Mouse (Mus musculus) urinary bladder, postnatal 14 days (tissue): ENCODE data around the gene Gm49369.
A peak's percentile ranks its signal among the peaks of the same experiment; 100 is the strongest.
"Not testable (repeated sequence)": the region's sequence is repeated elsewhere in the genome, so short reads cannot be mapped to it uniquely, and the experiment has no call there.

Experiments
- DNase-seq: peaks from one replicate; pipeline ENCODE4 v3.0.0; 2021; ENCODE audit warnings: low spot score

The Gm49369 gene

DNA sequence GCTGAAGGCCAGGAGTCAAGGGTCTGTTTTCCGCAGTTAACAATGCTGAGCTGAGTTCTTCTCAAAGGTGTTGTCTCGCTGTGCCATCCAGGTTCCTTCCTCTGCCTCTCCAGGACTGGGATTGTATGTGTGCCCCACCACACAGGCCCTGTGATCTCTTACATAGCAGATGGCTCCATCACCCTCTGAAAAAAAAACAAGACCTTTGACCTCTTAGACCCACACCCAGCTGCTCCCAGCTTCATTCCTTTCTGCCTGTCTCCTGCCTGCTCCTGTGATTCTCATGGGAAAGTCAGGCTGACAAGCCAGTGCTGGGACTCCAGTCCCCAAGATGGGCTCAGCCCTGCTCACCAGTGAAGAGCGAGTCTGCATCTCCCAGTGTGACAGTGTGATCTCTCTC is 54.0 kb downstream of the Gm49369 start:
- no peak for DNase-seq

DNA sequence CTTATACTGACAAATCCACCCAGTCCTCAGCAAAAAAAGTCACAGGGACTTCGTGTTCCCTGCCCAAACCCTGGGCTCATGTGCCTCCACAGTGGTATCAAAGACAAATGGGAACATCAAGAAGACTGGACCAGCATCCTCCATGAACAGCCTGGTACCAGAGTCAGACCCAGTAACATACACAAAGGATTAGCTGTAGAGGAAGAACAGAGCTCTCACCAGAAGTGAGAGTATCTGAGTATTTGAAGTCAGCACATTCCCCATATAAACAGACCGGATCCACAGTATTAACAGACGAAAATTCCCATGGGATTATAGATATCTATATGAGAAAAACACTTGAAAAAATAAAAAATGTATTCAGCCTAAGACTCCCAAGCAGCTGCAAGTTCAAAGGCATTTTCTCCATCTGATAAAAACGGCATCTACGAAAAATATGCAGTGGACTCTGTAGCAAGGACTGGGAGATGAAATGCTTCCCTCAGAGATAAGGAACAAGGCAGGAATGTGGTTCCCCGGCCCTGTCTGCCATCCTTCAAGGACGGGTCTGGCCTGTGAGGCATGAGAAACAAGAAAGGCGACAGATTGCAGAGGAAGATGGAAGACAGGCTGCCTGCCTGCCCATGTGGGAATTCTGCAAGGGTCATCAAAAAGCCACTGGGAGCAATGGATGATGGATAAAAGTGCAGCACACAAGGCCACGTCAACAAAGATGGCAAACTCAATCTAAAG is 55.6 kb downstream of the Gm49369 start:
- peak; percentile 48 for DNase-seq

DNA sequence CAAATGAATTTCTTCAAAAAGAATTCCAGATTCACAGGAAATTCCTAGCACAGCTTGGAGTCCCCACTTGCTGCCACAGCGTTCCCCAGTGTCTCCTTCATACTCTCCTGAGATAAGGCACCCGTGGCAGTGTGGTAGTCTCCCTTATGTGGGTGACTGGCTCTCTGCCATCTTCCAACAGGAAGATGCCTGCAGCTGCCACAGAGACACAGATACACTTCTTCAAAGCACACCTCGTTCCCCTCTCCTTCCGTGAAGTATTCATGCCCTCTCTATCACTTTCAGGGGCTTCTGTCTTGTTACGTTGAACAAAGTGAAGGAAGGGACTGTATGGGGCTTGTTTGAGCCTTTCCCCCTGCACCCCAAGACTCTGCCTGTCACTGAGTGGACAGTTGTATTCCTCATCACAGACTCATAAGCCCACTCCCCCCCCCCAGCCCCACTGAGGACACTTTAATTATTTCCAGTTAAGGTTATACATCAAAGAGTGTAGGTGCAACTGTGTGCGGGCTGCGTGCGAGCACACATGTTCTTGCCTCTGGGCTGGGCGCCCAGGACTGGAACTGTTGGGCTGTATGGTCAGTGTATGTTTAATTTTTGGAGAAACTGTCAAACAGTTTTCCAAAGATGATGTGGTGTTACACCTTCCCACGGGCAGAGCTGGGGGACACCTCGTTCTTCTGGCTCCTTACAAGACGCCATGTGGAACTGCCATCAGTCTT is 58.9 kb downstream of the Gm49369 start:
- no peak for DNase-seq

DNA sequence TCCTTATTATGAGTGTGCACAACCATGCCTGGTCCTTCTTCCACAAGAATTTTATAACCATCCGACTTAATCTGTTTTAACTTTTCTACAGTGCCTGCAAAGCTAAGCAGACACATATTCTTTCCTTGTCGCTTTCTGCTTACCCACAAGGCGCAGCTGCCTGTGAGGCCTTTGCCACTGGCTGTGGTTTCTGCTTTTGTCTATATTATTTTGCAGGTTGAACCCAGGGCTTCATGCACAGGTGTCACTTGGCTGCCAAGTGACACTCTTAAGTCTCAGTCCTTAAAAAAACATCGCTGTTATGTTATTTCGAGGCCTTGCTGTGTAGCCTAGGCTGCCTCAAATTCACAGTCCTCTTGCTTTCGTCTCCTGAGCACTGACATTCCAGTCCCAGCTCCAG is 59.8 kb downstream of the Gm49369 start:
- no peak for DNase-seq

DNA sequence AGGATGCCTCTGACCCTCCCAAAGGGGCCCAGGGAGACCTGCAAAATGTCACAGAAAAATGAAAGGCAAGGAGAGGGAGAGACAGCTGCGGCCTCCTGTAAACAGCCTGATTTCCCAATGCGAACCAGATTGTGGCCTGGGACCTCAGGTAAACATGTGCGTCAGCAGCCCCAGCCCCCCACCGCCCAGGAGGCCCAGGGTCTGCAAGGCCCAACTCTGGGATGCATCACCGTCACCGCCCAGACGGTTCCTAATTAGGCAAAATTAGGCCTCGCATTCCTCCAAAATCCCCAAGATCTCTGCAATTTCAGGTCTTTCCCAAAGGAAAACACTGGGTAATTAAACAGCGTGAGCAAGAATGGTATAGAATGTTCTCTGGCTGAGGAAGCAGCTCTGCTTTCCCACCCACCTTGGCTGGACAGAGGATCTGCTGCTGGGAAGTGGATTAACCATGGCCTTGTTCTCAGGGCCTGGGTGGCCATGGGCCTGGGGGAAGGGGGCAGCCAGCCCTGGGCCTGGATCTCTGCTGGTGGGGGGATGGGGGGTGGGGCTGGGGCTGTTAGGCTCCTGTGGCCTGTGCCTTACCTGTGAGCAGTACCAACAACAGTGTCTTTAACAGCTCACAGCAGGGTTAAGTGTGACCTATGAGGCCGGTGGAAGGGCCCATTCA is 60.7 kb downstream of the Gm49369 start:
- not testable (repeated sequence) for DNase-seq
